Mouse (Mus musculus): Measurements from ENCODE around the gene B3galt4. TPM values are rescaled to one million over a fixed set of nuclear protein-coding genes. Genes with fewer than 3 reads are reported as not detected.
"Not testable (repeated sequence)": the region's sequence is repeated elsewhere in the genome, so short reads cannot be mapped to it uniquely, and the experiment has no call there.

B3galt4 gene
- total RNA-seq, 2 experiments from 2014 or later, result 2.8 TPM; not detected in 1

DNA sequence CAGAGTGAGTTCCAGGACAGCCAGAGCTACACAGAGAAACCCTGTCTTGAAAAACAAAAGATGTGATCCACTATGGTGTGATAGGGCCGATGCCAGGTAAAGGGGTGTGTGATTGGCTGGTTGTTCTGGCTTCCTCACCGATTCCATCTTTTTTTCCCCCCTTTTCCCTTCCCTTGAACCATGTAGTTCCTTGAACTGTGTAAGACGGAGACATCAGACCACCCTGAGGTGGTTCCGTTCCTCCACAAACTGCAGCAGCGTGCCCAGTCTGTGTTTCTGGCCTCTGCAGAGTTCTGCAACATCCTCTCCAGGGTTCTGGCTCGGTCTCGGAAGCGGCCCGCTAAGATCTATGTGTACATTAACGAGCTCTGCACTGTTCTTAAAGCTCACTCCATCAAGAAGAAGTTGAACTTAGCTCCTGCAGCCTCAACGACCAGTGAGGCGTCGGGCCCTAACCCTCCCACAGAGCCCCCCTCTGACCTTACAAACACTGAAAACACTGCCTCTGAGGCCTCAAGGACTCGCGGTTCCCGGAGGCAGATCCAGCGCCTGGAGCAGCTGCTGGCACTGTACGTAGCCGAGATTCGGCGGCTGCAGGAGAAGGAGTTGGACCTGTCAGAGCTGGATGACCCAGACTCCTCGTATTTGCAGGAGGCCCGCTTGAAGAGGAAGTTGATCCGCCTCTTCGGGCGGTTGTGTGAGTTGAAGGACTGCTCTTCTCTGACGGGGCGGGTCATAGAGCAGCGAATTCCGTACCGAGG is 40.1 kb downstream of the B3galt4 start:
- ATAC-seq (replicated peaks; ENCODE audit: low FRiP score, poor library complexity, severe bottlenecking), result no peak

DNA sequence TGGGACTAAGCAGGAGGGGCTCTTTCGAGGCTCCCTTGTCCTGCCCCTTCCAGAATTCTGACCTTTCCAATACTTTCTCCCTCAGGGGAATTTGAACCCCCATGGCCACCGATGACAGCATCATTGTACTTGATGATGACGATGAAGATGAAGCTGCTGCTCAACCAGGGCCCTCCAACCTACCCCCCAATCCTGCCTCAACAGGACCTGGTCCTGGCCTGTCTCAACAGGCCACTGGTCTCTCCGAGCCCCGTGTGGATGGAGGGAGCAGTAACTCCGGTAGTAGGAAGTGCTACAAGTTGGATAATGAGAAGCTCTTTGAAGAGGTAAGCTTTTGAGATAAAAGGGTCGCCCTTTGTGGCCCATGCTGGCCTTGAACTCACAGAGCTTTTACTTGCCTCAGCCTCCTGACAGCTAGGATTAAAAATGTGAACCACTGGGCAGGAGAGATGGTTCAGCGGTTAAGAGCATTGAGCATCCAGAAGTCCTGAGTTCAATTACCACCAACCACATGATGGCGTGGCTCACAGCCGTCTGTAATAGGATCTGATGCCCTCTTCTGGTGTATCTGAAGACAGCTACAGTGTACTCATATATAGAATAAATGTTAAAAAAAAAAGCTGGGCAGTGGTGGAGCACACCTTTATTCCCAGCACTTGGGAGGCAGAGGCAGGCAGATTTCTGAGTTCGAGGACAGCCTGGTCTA is 40.8 kb downstream of the B3galt4 start:
- ATAC-seq (replicated peaks; ENCODE audit: low FRiP score, poor library complexity, severe bottlenecking), result no peak

DNA sequence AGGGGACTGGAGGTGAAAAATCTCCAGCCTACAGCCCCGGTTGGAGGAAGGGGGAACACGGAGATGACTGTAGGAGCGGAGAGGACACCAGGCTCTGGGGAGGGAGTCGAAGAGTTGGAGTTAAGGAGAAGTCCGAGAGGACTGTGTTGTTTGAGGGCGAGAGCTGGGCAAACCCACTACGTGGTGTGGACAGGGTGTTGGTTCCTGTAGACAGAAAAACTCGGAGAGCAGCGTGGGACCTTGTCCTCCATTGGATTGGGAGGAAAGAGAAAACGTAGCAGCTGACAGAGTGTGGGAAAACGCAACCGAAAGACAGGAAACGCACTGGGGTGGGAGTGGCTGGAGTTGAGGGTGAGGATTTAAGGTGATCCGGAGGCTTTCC is 41.4 kb downstream of the B3galt4 start:
- peak; percentile 10; the same call in 1 of the 2 replicates for ATAC-seq (replicated peaks; ENCODE audit: low FRiP score, poor library complexity, severe bottlenecking)

DNA sequence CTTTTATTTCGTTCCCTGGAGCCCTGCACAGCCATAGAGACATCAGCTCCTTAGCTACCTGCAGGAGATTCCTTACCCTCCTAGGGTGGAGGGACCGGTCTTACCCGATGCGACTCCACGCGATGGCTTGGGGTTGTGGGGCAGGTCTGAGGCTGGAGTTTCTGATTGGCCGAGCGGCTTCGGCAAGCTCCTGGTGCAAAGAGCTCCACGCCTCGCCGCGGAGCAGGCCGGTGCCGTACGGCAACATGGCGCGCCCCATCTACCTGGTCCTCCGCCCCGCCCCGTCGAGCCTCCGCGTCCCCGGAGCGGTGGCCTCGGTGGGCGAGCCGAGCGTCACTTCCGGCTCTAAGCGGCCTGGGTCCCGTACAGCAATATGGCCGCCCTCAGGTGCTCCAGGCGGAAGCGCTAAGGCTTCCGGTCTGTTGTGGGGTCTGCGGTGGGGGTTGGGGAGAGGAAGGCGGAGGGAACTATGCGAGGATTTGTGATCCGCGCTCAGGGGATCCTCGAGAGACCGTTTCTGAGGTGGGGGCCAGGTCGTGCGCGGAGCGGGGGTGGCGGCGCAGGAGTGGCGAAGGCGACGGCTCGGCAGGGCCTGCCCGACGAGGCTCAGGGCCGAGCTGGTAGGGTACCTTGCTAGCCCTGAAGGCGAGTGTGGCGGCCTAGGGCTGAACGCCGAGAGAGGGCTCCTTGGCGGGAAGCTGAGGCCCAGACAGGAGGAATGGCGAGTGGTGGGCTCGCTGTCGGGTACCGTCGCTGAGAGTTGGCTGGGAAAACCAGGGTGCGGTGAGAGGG is 42.0 kb downstream of the B3galt4 start, which contains the start of gene Daxx:
Daxx (plus strand) TSS at position 338 of the 792 bp plus-strand sequence.
- peak; percentile 94 for ATAC-seq (replicated peaks; ENCODE audit: low FRiP score, poor library complexity, severe bottlenecking)

DNA sequence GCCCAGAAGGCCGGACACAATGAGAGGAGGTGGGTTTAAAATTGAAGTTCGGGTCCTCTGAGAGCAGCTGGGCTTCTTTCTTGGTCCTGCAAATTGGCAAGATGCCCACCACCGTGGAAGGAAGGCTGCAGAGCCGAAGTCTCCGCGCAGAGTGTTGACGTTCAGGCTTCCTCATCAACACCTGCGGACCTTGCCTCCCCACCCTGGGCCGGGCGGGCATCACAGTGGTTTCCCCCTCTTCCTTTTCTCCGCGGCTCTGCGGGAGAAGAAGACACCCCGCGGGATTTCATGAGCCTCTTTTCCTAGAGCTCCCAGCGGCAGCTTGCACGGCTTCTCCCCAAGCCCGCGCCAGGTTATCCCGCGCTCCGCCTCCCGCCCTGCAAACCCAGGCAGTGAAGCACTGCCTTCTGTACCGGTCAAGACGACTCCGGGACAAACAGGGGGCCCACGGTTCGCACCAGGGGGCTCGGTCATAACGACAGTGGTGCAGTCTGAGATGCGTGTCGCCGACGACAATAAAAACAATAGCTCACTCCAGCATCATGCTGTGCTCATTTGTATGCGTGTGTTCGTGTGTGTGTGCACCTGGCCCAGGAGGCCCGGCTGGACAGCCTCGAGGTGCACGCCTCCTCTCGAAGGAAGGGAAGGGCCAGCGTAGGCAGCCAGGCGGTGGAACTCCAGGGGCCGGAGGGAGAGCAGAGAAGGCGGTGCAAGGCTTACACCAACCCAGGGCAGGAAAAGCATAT is 42.8 kb downstream of the B3galt4 start:
- ATAC-seq (replicated peaks; ENCODE audit: low FRiP score, poor library complexity, severe bottlenecking), result peak; percentile 66

DNA sequence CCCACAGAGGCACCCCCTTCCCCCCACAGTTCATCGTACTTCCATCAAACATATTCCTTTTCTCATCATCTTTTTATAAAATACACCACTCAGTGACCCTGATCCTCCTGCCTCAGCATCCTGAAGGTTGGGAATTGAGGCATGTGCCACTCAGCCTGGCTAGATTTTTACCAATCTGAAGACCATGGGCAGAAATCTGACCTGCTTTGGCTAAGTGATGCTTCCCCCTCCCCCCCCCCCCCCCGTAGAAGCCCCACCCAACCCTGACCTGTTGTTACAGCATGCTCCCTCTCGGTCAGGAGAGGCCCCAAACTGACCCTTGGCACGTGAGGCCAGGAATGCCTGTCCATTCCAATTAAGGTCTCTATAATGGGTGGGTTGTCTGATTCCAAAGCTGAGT is 46.5 kb downstream of the B3galt4 start, which contains the start of gene Platr17:
Platr17 (plus strand) TSS at position 301 of the 400 bp plus-strand sequence.
- not testable (repeated sequence) for ATAC-seq (replicated peaks; ENCODE audit: low FRiP score, poor library complexity, severe bottlenecking)

DNA sequence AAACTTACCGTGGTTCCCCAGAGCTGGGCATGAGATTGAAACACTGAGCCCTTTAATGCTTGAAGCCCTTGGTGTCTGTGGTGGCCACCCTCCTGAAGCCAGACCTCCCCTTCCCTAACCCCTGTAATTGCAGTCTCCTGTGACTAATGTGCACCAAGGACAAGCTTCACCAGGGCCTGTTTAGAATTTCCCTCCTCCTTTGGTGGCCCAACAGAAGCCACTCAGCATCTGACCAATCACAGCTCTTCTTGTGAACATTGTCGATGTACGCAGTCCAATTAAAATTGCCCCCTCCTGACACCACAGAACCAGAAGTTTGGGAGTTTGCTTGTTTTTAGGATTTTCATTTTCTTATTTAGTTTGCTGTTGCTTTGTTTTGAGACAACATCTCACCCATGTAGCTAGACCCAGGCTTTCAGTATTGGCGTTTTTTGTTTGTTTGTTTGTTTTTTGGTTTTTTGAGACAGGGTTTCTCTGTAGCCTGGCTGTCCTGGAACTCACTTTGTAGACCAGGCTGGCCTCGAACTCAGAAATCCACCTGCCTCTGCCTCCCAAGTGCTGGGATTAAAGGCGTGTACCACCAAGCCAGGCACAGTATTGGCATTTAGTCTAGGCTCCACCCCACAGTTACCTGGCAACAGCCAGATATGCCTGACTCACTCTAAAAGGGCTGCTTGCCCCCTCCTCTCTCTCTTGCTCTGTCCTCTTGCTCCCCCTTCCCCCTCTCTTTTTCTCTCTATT is 47.2 kb downstream of the B3galt4 start:
- ATAC-seq (replicated peaks; ENCODE audit: low FRiP score, poor library complexity, severe bottlenecking), result not testable (repeated sequence)

DNA sequence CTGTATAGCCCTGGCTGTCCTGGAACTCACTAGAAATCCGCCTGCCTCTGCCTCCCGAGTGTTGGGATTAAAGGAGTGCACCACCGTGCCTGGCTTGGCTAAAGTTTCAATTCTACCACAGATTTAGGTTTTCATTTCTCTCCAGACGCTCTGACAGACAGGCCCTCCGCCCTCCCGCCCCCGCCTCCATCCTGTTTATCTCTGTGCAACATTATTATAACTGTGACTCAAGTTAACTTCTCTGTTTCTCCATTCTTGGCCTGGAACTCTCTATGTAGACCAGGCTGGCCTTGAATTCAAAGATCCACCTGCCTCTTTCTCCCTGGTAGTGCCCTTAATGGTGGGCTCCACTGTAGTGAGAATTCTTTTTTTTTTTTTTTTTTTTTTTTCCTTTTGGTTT is 48.8 kb downstream of the B3galt4 start:
- ATAC-seq (replicated peaks; ENCODE audit: low FRiP score, poor library complexity, severe bottlenecking), result no peak

DNA sequence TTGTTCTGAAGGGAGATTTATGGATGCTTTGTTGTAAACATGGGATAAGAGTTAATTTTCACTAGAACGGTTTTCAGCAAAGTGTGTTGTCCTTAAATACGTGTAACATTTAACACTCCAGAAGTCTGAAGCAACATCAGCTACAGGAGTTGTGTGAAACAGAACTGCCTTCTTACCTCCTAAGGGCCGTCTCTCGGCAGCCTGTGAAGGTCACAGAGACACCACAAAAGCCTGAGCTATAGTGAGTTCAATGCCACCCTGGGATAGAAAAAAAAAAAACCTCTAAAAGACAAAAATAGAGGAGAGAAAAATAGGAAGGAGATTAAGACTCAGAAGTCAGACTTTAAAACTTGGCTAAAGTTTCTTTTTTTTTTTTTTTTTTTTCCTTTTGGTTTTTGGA is 49.2 kb downstream of the B3galt4 start:
- ATAC-seq (replicated peaks; ENCODE audit: low FRiP score, poor library complexity, severe bottlenecking), result no peak

DNA sequence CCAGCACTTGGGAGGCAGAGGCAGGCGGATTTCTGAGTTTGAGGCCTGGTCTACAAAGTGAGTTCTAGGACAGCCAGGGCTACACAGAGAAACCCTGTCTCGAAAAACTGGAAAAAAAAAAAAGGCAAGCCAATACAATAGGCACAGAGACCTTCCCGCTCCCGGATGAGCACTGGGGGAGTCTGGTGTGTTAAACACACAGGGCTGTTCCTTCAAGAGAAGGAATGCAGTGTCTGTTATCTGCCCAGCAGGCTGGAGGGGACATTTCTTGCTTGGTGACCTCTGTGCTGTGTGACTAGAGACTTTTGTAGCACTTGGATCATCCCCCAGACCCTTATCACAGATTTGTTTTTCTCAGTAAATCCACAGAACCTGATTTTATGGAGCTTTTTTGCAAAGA is 49.6 kb downstream of the B3galt4 start:
- no peak for ATAC-seq (replicated peaks; ENCODE audit: low FRiP score, poor library complexity, severe bottlenecking)

DNA sequence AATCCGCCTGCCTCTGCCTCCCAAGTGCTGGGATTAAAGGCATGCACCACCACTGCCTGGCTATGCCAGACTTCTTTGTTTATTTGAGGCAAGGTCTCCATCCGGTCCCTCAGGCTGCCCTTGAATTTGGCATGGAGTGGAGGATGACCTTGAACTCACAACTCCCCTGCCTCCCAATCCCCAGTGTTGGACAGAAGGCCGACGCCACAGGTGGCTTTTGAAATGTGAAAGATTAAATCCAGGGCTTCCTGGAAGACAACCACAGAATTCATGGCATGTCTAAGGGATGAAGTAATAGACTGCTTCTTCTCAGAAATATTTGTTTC is 50.3 kb downstream of the B3galt4 start:
- no peak for ATAC-seq (replicated peaks; ENCODE audit: low FRiP score, poor library complexity, severe bottlenecking)

DNA sequence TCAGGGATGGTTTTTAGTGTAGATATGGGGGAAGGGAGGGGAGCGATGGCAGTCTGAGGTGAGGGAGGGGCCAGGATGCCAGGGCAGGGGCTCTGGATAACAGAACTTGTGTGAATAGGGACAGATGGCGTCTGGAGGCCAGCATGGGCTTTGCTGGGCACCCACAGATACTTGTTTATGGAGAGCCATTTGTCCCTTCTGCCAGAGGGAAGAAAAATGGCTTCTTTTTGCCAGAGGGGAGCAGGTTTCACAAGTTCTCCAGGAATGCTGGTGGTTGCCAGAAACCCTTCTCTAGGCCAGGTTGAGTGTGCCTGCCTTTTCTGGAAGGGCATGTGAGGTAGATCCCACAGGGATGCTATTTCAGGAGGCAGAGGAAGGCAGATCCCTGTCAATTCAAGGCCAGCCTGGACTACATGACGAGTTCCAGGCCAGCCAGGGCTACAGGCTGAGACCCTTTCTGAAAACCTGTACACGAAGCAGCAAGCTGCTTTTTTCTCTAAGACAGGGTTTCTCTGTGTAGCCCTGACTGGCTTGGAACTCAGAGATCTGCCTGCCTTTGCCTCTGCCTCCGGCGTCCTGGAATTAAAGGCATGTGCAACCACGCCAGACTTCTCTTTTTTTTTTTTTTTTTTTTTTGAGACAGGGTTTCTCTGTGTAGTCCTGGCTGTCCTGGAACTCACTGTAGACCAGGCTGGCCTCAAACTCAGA is 50.9 kb downstream of the B3galt4 start:
- ATAC-seq (replicated peaks; ENCODE audit: low FRiP score, poor library complexity, severe bottlenecking), result 0 out of 2 replicates have a peak, but pooled peaks have one; percentile 28

Other genes with a start within 250 kb of the B3galt4 start
Only the 30 nearest of the 32 such genes appear.
- 409 and 494 TPM in 2 replicates for gene March2, start 232.8 kb downstream of the B3galt4 start, total RNA-seq (2015; ENCODE audit: low replicate concordance)
- gene March2, start 232.8 kb downstream of the B3galt4 start, total RNA-seq (2017; ENCODE audit: low replicate concordance), result 312 and 414 TPM in 2 replicates
- gene Rab11b, start 191.0 kb downstream of the B3galt4 start, total RNA-seq (2015; ENCODE audit: low replicate concordance), result 59.1 and 87.6 TPM in 2 replicates
- 42.6 and 46.8 TPM in 2 replicates for gene Rab11b, start 191.0 kb downstream of the B3galt4 start, total RNA-seq (2017; ENCODE audit: low replicate concordance)
- 0.36 and 0.84 TPM in 2 replicates for gene Angptl4, start 169.7 kb downstream of the B3galt4 start, total RNA-seq (2015; ENCODE audit: low replicate concordance)
- 0.77 TPM in 1 of 2 replicates, not detected in the other for gene Angptl4, start 169.7 kb downstream of the B3galt4 start, total RNA-seq (2017; ENCODE audit: low replicate concordance)
- 5.0 TPM in 1 of 2 replicates, not detected in the other for gene Kank3, start 141.0 kb downstream of the B3galt4 start, total RNA-seq (2015; ENCODE audit: low replicate concordance)
- gene Kank3, start 141.0 kb downstream of the B3galt4 start, total RNA-seq (2017; ENCODE audit: low replicate concordance), result 2.7 TPM in 1 of 2 replicates, not detected in the other
- gene Rps28, start 126.9 kb downstream of the B3galt4 start, total RNA-seq (2015; ENCODE audit: low replicate concordance), result 383 and 392 TPM in 2 replicates
- 429 and 508 TPM in 2 replicates for gene Rps28, start 126.9 kb downstream of the B3galt4 start, total RNA-seq (2017; ENCODE audit: low replicate concordance)
- 95.5 and 109 TPM in 2 replicates for gene Ndufa7, start 126.9 kb downstream of the B3galt4 start, total RNA-seq (2015; ENCODE audit: low replicate concordance)
- 42.4 and 46.1 TPM in 2 replicates for gene Ndufa7, start 126.9 kb downstream of the B3galt4 start, total RNA-seq (2017; ENCODE audit: low replicate concordance)
- gene Cd320, start 108.4 kb downstream of the B3galt4 start, total RNA-seq (2015; ENCODE audit: low replicate concordance), result 2.9 TPM in 1 of 2 replicates, not detected in the other
- gene Cd320, start 108.4 kb downstream of the B3galt4 start, total RNA-seq (2017; ENCODE audit: low replicate concordance), result 0.39 TPM in 1 of 2 replicates, not detected in the other
- not detected in 2 replicates for gene Gm7029, start 77.7 kb downstream of the B3galt4 start, total RNA-seq (2015; ENCODE audit: low replicate concordance)
- gene Gm7029, start 77.7 kb downstream of the B3galt4 start, total RNA-seq (2017; ENCODE audit: low replicate concordance), result not detected in 2 replicates
- 89.3 and 150 TPM in 2 replicates for gene Kifc1, start 60.8 kb downstream of the B3galt4 start, total RNA-seq (2015; ENCODE audit: low replicate concordance)
- gene Kifc1, start 60.8 kb downstream of the B3galt4 start, total RNA-seq (2017; ENCODE audit: low replicate concordance), result 479 and 506 TPM in 2 replicates
- gene Platr17, start 46.4 kb downstream of the B3galt4 start, total RNA-seq (2015; ENCODE audit: low replicate concordance), result not detected in 2 replicates
- not detected in 2 replicates for gene Platr17, start 46.4 kb downstream of the B3galt4 start, total RNA-seq (2017; ENCODE audit: low replicate concordance)
- gene Daxx, start 42.1 kb downstream of the B3galt4 start, total RNA-seq (2015; ENCODE audit: low replicate concordance), result 18.0 and 23.9 TPM in 2 replicates
- gene Daxx, start 42.1 kb downstream of the B3galt4 start, total RNA-seq (2017; ENCODE audit: low replicate concordance), result 23.4 and 29.3 TPM in 2 replicates
- gene Tapbp, start 35.6 kb downstream of the B3galt4 start, total RNA-seq (2015; ENCODE audit: low replicate concordance), result 86.1 and 88.4 TPM in 2 replicates
- 88.8 and 97.2 TPM in 2 replicates for gene Tapbp, start 35.6 kb downstream of the B3galt4 start, total RNA-seq (2017; ENCODE audit: low replicate concordance)
- 11.7 and 23.8 TPM in 2 replicates for gene Zbtb22, start 35.6 kb downstream of the B3galt4 start, total RNA-seq (2015; ENCODE audit: low replicate concordance)
- gene Zbtb22, start 35.6 kb downstream of the B3galt4 start, total RNA-seq (2017; ENCODE audit: low replicate concordance), result 20.3 and 28.8 TPM in 2 replicates
- 8.6 and 13.4 TPM in 2 replicates for gene Rgl2, start 21.9 kb downstream of the B3galt4 start, total RNA-seq (2015; ENCODE audit: low replicate concordance)
- gene Rgl2, start 21.9 kb downstream of the B3galt4 start, total RNA-seq (2017; ENCODE audit: low replicate concordance), result 11.3 and 29.0 TPM in 2 replicates
- 52.0 and 68.1 TPM in 2 replicates for gene Pfdn6, start 11.1 kb downstream of the B3galt4 start, total RNA-seq (2015; ENCODE audit: low replicate concordance)
- 40.0 and 109 TPM in 2 replicates for gene Pfdn6, start 11.1 kb downstream of the B3galt4 start, total RNA-seq (2017; ENCODE audit: low replicate concordance)
- 3.6 and 11.3 TPM in 2 replicates for gene Wdr46, start 10.8 kb downstream of the B3galt4 start, total RNA-seq (2015; ENCODE audit: low replicate concordance)
- gene Wdr46, start 10.8 kb downstream of the B3galt4 start, total RNA-seq (2017; ENCODE audit: low replicate concordance), result 4.6 and 8.2 TPM in 2 replicates
- 8.0 and 18.4 TPM in 2 replicates for gene Vps52, start 4.3 kb upstream of the B3galt4 start, total RNA-seq (2015; ENCODE audit: low replicate concordance)
- gene Vps52, start 4.3 kb upstream of the B3galt4 start, total RNA-seq (2017; ENCODE audit: low replicate concordance), result 11.5 and 17.8 TPM in 2 replicates
- gene Rps18, start 4.5 kb upstream of the B3galt4 start, total RNA-seq (2015; ENCODE audit: low replicate concordance), result 779 and 808 TPM in 2 replicates
- 194 and 380 TPM in 2 replicates for gene Rps18, start 4.5 kb upstream of the B3galt4 start, total RNA-seq (2017; ENCODE audit: low replicate concordance)
- 315 and 400 TPM in 2 replicates for gene H2-K1, start 48.9 kb upstream of the B3galt4 start, total RNA-seq (2015; ENCODE audit: low replicate concordance)
- gene H2-K1, start 48.9 kb upstream of the B3galt4 start, total RNA-seq (2017; ENCODE audit: low replicate concordance), result 167 and 182 TPM in 2 replicates
- 1.3 and 2.5 TPM in 2 replicates for gene Ring1, start 73.2 kb upstream of the B3galt4 start, total RNA-seq (2015; ENCODE audit: low replicate concordance)
- gene Ring1, start 73.2 kb upstream of the B3galt4 start, total RNA-seq (2017; ENCODE audit: low replicate concordance), result 1.9 and 2.0 TPM in 2 replicates
- gene H2-Ke6, start 76.6 kb upstream of the B3galt4 start, total RNA-seq (2015; ENCODE audit: low replicate concordance), result 40.4 and 50.3 TPM in 2 replicates
- 10.8 and 14.9 TPM in 2 replicates for gene H2-Ke6, start 76.6 kb upstream of the B3galt4 start, total RNA-seq (2017; ENCODE audit: low replicate concordance)
- gene Slc39a7, start 80.2 kb upstream of the B3galt4 start, total RNA-seq (2015; ENCODE audit: low replicate concordance), result 2.5 and 8.6 TPM in 2 replicates
- 18.9 and 20.7 TPM in 2 replicates for gene Slc39a7, start 80.2 kb upstream of the B3galt4 start, total RNA-seq (2017; ENCODE audit: low replicate concordance)
- 5.4 and 8.4 TPM in 2 replicates for gene Rxrb, start 80.3 kb upstream of the B3galt4 start, total RNA-seq (2015; ENCODE audit: low replicate concordance)
- gene Rxrb, start 80.3 kb upstream of the B3galt4 start, total RNA-seq (2017; ENCODE audit: low replicate concordance), result 11.5 and 14.5 TPM in 2 replicates
- gene Col11a2, start 87.9 kb upstream of the B3galt4 start, total RNA-seq (2015; ENCODE audit: low replicate concordance), result 0.36 and 0.42 TPM in 2 replicates
- gene Col11a2, start 87.9 kb upstream of the B3galt4 start, total RNA-seq (2017; ENCODE audit: low replicate concordance), result 2.1 and 2.9 TPM in 2 replicates
- not detected in 2 replicates for gene H2-Oa, start 140.9 kb upstream of the B3galt4 start, total RNA-seq (2015; ENCODE audit: low replicate concordance)
- gene H2-Oa, start 140.9 kb upstream of the B3galt4 start, total RNA-seq (2017; ENCODE audit: low replicate concordance), result 0.39 and 1.5 TPM in 2 replicates
- gene H2-DMa, start 168.1 kb upstream of the B3galt4 start, total RNA-seq (2015; ENCODE audit: low replicate concordance), result 14.4 and 17.2 TPM in 2 replicates
- gene H2-DMa, start 168.1 kb upstream of the B3galt4 start, total RNA-seq (2017; ENCODE audit: low replicate concordance), result 12.3 and 20.4 TPM in 2 replicates
- 199 and 208 TPM in 2 replicates for gene Brd2, start 171.1 kb upstream of the B3galt4 start, total RNA-seq (2015; ENCODE audit: low replicate concordance)
- gene Brd2, start 171.1 kb upstream of the B3galt4 start, total RNA-seq (2017; ENCODE audit: low replicate concordance), result 191 and 208 TPM in 2 replicates
- gene H2-DMb2, start 191.8 kb upstream of the B3galt4 start, total RNA-seq (2015; ENCODE audit: low replicate concordance), result 3.2 and 4.6 TPM in 2 replicates
- 2.0 and 2.8 TPM in 2 replicates for gene H2-DMb2, start 191.8 kb upstream of the B3galt4 start, total RNA-seq (2017; ENCODE audit: low replicate concordance)
- gene H2-DMb1, start 201.6 kb upstream of the B3galt4 start, total RNA-seq (2015; ENCODE audit: low replicate concordance), result 18.0 and 34.8 TPM in 2 replicates
- 3.9 and 23.1 TPM in 2 replicates for gene H2-DMb1, start 201.6 kb upstream of the B3galt4 start, total RNA-seq (2017; ENCODE audit: low replicate concordance)
- gene Tap1, start 236.1 kb upstream of the B3galt4 start, total RNA-seq (2015; ENCODE audit: low replicate concordance), result 12.6 and 21.0 TPM in 2 replicates
- gene Tap1, start 236.1 kb upstream of the B3galt4 start, total RNA-seq (2017; ENCODE audit: low replicate concordance), result 21.6 and 35.4 TPM in 2 replicates

All from erythroid progenitor cell, adult 5-6 weeks (primary cell).